Mouse (Mus musculus) CD8-positive naive resting alpha-beta T cell, adult 57 days (primary cell): ENCODE measurements around the gene Drd2. TPM values are rescaled to one million over a fixed set of nuclear protein-coding genes. Genes with fewer than 3 reads are reported as not detected.

Source experiments
- total RNA-seq: library from RNA; stranded (reverse); gene quantifications from one replicate; pipeline ENCODE4 v1.2.4, GENCODE M21; 2023

The Drd2 gene
- not detected for total RNA-seq

DNA sequence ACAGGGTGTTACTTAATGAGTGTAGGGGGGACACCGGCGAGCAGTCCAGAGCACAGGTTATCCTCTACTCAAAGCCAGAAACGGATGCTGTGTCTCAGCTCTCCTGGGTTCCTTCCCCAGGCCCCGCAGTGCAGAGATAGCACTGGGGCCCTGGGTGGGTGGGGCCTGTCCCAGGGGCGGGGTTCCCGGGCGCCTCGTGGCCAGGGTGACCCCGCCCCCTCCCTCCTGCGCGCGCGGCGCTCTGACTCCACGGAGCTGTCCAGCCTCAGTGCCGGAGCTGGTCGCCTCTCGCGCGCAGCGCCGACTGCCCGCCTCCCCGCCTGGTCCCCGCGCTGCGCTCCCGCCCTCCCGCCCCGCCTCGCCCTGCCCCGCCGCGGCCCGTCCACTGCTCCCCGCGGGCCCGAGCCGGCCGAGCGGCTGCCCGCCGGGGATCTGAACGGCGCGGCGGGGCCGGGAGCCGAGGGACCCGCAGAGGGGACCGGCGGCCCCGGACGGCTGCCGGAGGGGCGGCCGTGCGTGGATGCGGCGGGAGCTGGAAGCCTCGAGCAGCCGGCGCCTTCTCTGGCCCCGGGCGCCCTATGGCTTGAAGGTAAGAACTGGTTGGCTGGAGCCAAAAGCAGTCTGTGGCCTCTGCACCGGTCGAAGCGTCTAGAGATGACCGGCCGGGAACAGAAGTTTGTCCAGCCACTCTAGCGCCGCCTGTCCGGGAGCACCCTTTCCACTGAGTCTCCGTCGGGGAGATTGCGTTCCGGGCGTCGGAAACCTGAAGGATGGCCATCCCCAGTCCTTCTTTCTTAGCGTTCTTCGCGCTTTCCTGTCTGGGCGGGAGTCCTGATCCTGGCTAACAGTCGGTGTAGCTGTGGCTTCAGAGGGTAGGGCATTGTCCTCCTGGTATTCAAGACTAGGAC is at the start of gene Drd2:
TSS of gene Drd2 (plus strand) at position 492 of the 908 bp plus-strand sequence.

DNA sequence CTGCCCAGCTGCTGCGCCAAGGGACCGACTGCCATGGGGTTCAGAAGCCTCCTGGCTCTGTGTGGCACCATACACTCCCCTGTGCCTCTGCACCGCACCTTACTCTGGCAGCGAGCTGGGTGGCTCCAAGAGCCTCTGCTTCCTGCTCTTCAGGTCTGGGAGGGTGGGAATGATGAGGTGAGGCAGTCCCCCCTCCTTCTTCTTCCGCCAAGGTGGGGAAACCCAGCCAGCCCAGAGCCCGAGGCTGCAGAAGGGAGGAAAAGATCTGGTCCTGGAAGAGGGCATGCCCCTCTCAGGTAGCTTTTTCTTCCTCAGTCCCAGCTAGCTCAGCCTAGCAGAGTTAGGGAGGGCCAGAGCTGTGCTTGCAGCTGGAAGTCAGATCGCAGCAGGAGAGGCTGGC is 86.5 kb downstream of the Drd2 start, which contains the start of gene Ankk1:
TSS of gene Ankk1 (minus strand) at position 101 of the 400 bp plus-strand sequence.

Other genes with a start within 250 kb of the Drd2 start
- gene Gm4894, start 90.1 kb upstream of the Drd2 start, total RNA-seq: not detected
- gene Ankk1, start 86.4 kb downstream of the Drd2 start, total RNA-seq: not detected
- not detected for gene Ttc12, start 145.6 kb downstream of the Drd2 start, total RNA-seq